Mouse (Mus musculus) heart, embryonic 14.5 days (tissue): ENCODE data around the gene Polg2. TPM values are rescaled to one million over a fixed set of nuclear protein-coding genes. Genes with fewer than 3 reads are reported as not detected.

Source experiments
- ATAC-seq: fragments of 200-750 bp; cut with Nextera tagmentation; 2 replicates; pipeline ENCODE4 v1.8.0; 2017; ENCODE audit warnings: low read depth, moderate TSS enrichment; ENCODE audit not compliant: insufficient number of reproducible peaks, insufficient read depth, low FRiP score
- H3K27ac ChIP-seq, 2 experiments: fragments of 200-500 bp in 1 of 2; fragments of 300-500 bp in 1 of 2; sonication (generic) in 1 of 2; replicated peaks in 1 of 2; 2 replicates each; pipeline ENCODE4 v1.5.1; 2012 to 2014; ENCODE audit warnings: low read depth in 2 of 2, low read length in 2 of 2, control low read depth in 1 of 2, mild to moderate bottlenecking in 1 of 2, mixed read lengths in 1 of 2; ENCODE audit not compliant: control insufficient read depth in 1 of 2, insufficient read depth in 1 of 2
- H3K27me3 ChIP-seq: fragments of 300-500 bp; sonication (generic); 2 replicates; pipeline ENCODE4 v1.6.1; 2014; ENCODE audit warnings: mild to moderate bottlenecking, low read length, control low read depth; ENCODE audit not compliant: control insufficient read depth, insufficient read depth
- H3K36me3 ChIP-seq: fragments of 300-500 bp; sonication (generic); 2 replicates; pipeline ENCODE4 v1.6.1; 2014; ENCODE audit warnings: mild to moderate bottlenecking, control low read depth, low read length, mixed read lengths; ENCODE audit not compliant: control insufficient read depth, insufficient read depth
- H3K4me1 ChIP-seq, 2 experiments: fragments of 200-500 bp in 1 of 2; fragments of 300-500 bp in 1 of 2; sonication (generic) in 1 of 2; 2 replicates each; pipeline ENCODE4 v1.6.1; 2012 to 2014; ENCODE audit warnings: low read length in 2 of 2, control low read depth in 1 of 2, mixed read lengths in 1 of 2; ENCODE audit not compliant: control insufficient read depth in 2 of 2, insufficient read depth in 2 of 2
- H3K4me2 ChIP-seq: fragments of 300-500 bp; sonication (generic); 2 replicates; pipeline ENCODE4 v1.6.1; 2014; ENCODE audit warnings: mild to moderate bottlenecking, low read length
- H3K4me3 ChIP-seq, 2 experiments: fragments of 200-500 bp in 1 of 2; fragments of 300-500 bp in 1 of 2; sonication (generic) in 1 of 2; 2 replicates each; pipeline ENCODE4 v1.5.1; 2012 to 2014; ENCODE audit warnings: low read length in 2 of 2, mild to moderate bottlenecking in 2 of 2, control low read depth in 1 of 2, low read depth in 1 of 2, moderate library complexity in 1 of 2; ENCODE audit not compliant: control insufficient read depth in 1 of 2, insufficient read depth in 1 of 2
- H3K9ac ChIP-seq: fragments of 300-500 bp; sonication (generic); 2 replicates; pipeline ENCODE4 v1.6.1; 2014; ENCODE audit warnings: mild to moderate bottlenecking, low read length
- H3K9me3 ChIP-seq: fragments of 300-500 bp; sonication (generic); 2 replicates; pipeline ENCODE4 v1.6.1; 2016; ENCODE audit warnings: low read length, control low read depth; ENCODE audit not compliant: control insufficient read depth
- WGBS: fragments of 180-500 bp; shearing (Covaris S2); extraction: QIAGEN DNeasy Blood & Tissue Kit; methylation state at CpG from one replicate; pipeline ENCODE4 v1.1.7; 2014; 5-methylcytosine and 5-hydroxymethylcytosine counted together
- microRNA-seq: library from miRNA; unstranded; fragments of <30 nt; microRNA quantifications from one replicate; pipeline ENCODE4, GENCODE M21; 2016
- polyA plus RNA-seq: library from polyadenylated mRNA; unstranded; fragments of >200 nt; fragmentation: Nextera tagmentation; extraction: Ambion mirVana; gene quantifications from 2 replicates; pipeline ENCODE4 v1.2.1, GENCODE M21; 2014

The Polg2 gene
- polyA plus RNA-seq, 1 experiment from 2014 or later: 10.0 TPM

DNA sequence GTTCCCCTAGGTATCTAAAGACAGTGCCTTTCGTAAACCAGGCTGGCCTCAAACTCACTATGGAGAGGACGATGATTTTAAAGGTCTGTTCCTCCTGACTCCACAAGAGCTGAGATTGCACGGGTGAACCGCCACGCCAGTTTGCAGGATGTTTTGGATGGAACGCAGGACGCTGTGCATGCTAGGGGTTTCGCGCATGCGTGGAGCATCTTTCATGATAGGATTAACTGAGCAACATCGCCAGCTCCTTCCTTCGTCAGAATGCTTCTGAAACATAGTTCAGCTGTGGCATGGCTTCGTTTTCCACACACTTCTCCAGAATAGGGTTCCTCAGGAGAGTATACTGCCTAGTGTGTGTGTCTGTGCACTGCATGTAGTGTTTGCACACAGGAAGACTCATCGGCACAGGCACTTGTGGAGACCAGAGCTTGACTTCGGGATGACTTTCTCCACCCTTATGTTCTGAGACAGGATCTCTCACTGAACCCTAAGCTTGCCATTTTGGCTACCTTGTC lies 55.7 kb downstream of the Polg2 start:
- H3K9ac ChIP-seq: no peak overlapping the region
- no peaks in the 10 kb centered on the region for H3K36me3 ChIP-seq
- H3K4me2 ChIP-seq: peak overlapping the region; percentile 31; the same call in 1 of the 2 replicates
- peaks cover 9 to 25% of the 10 kb centered on the region in 2 experiments for H3K4me1 ChIP-seq
- H3K4me3 ChIP-seq: no peak overlapping the region
- H3K27me3 ChIP-seq: no peaks in the 10 kb centered on the region
- H3K9me3 ChIP-seq: no peaks in the 10 kb centered on the region
- H3K27ac ChIP-seq: no peak overlapping the region; a peak in 1 of 4 replicates
- 67% methylated on average over 15 of the region's 15 CpGs for WGBS
- no peak for ATAC-seq

DNA sequence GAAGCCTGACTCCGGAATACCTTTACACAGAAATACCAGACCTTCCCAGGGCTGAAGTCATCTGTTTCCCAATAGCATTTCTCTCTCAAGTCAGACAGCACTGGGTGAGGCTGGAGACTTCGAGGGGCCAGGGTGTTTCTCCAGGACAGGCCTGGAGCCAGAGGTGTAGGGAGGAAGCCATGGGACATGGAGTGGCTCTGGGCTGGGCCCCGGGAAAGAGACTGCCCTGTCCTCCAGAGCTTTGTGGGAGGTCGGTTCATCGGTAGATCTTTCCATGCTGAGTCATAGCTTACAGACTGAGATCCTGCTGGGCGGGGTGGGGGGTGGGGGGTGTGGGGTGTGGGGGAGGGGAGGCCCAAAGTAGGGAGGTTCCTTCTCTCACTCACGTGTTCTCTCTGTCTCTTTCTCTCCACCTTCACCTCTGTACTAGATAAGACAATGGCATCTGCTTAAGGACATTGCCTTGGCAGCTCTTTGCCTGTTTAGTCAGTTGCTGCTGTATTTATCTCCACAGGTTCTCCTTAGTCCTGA lies 56.4 kb downstream of the Polg2 start:
- peak overlapping the region; percentile 31; the same call in 1 of the 2 replicates for H3K4me2 ChIP-seq
- H3K27ac ChIP-seq: peak overlapping the region; percentile 15 to 21; a peak in 2 of 4 replicates
- H3K9ac ChIP-seq: no peak overlapping the region
- 11% methylated on average over 6 of the region's 7 CpGs for WGBS
- peaks cover 5 to 21% of the 10 kb centered on the region in 2 experiments for H3K4me1 ChIP-seq
- peak; percentile 67 for ATAC-seq
- no peaks in the 10 kb centered on the region for H3K9me3 ChIP-seq
- H3K36me3 ChIP-seq: no peaks in the 10 kb centered on the region
- H3K4me3 ChIP-seq: no peak overlapping the region
- no peaks in the 10 kb centered on the region for H3K27me3 ChIP-seq

DNA sequence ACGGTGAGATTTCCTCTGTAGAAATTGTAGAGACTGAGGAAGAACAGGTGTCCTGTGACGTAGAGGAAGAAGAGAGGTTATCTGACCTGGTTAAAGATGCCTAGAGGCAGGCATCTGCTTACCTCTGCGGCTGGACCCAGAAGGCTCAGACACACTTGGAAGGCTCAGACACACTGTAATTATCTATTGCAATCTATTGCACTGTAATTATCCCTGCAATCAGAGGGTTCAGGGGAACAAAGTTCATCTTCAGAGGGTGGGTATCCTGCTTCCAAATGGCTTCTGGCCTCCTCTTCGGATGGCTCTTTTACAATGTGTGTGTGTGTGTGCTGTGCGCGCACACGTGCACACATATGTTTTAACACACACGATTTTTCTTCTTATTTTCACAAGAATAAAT lies 59.0 kb downstream of the Polg2 start:
- no peaks in the 10 kb centered on the region for H3K9me3 ChIP-seq
- H3K4me1 ChIP-seq: peaks cover 5 to 14% of the 10 kb centered on the region in 2 experiments
- H3K4me2 ChIP-seq: no peak overlapping the region
- H3K27me3 ChIP-seq: no peaks in the 10 kb centered on the region
- no peak overlapping the region for H3K27ac ChIP-seq
- no peak overlapping the region for H3K4me3 ChIP-seq
- no peaks in the 10 kb centered on the region for H3K36me3 ChIP-seq
- ATAC-seq: no peak
- H3K9ac ChIP-seq: no peak overlapping the region; the same call in 1 of the 2 replicates
- WGBS: 90% methylated on average over 8 of the region's 8 CpGs

Small RNAs within 50 kb of the gene (microRNA-seq; reads per million reads assigned to microRNA genes)
- not detected for gene Gm25994
- gene Mir3064: 7.3 reads per million, percentile 19 among the genes with 10 or more reads in this experiment

Other genes starting within 250 kb of the Polg2 start
- gene Tex2, start 166.1 kb downstream of the Polg2 start, polyA plus RNA-seq: 13.5 and 14.4 TPM in 2 replicates
- gene Pecam1, start 28.9 kb downstream of the Polg2 start, polyA plus RNA-seq: 69.9 and 79.5 TPM in 2 replicates
- 1.6 and 2.0 TPM in 2 replicates for gene Milr1, start 28.3 kb downstream of the Polg2 start, polyA plus RNA-seq
- 232 and 251 TPM in 2 replicates for gene Ddx5, start 9.6 kb upstream of the Polg2 start, polyA plus RNA-seq
- gene Cep95, start 9.7 kb upstream of the Polg2 start, polyA plus RNA-seq: 12.9 and 14.4 TPM in 2 replicates
- gene Smurf2, start 141.2 kb upstream of the Polg2 start, polyA plus RNA-seq: 16.5 and 17.4 TPM in 2 replicates
- gene Kpna2, start 220.0 kb upstream of the Polg2 start, polyA plus RNA-seq: 228 and 258 TPM in 2 replicates
- 3.1 and 4.1 TPM in 2 replicates for gene 1810010H24Rik, start 246.1 kb upstream of the Polg2 start, polyA plus RNA-seq